Mouse (Mus musculus) lung, embryonic 14.5 days (tissue): ENCODE measurements at regions not wholly inside any gene's neighbourhood (a gene's known extent, or its start where the extent isn't known, plus 50 kb on each side); places are given as distances from the start of the nearest gene placed in this dataset.

Experiments used
- ATAC-seq: fragments of 200-750 bp; cut with Nextera tagmentation; 2 replicates; pipeline ENCODE4 v1.8.0; 2017; ENCODE audit warnings: mild to moderate bottlenecking, moderate TSS enrichment, moderate library complexity; ENCODE audit not compliant: insufficient read depth
- DNase-seq: peaks from one replicate; pipeline ENCODE4 v3.0.0-alpha.2; 2015
- H3K27ac ChIP-seq: fragments of 300-500 bp; sonication (generic); 2 replicates; pipeline ENCODE4 v1.5.1; 2014; ENCODE audit warnings: low read depth, mild to moderate bottlenecking, moderate library complexity
- H3K27me3 ChIP-seq: fragments of 300-500 bp; sonication (generic); 2 replicates; pipeline ENCODE4 v1.6.1; 2014; ENCODE audit warnings: low read length, control low read depth; ENCODE audit not compliant: insufficient read depth
- H3K36me3 ChIP-seq: fragments of 300-500 bp; sonication (generic); 2 replicates; pipeline ENCODE4 v1.6.1; 2014; ENCODE audit warnings: control low read depth; ENCODE audit not compliant: insufficient read depth
- H3K4me1 ChIP-seq: fragments of 300-500 bp; sonication (generic); 2 replicates; pipeline ENCODE4 v1.6.1; 2014; ENCODE audit warnings: antibody characterized with exemption, control low read depth; ENCODE audit not compliant: insufficient read depth
- H3K4me2 ChIP-seq: fragments of 300-500 bp; sonication (generic); 2 replicates; pipeline ENCODE4 v1.6.1; 2014; ENCODE audit warnings: mild to moderate bottlenecking
- H3K4me3 ChIP-seq: fragments of 300-500 bp; sonication (generic); 2 replicates; pipeline ENCODE4 v1.5.1; 2014; ENCODE audit warnings: low read depth, low read length
- H3K9ac ChIP-seq: fragments of 300-500 bp; sonication (generic); 2 replicates; pipeline ENCODE4 v1.6.1; 2014
- H3K9me3 ChIP-seq: fragments of 300-500 bp; sonication (generic); 2 replicates; pipeline ENCODE4 v1.6.1; 2016; ENCODE audit warnings: low read depth, low read length, control low read depth
- CTCF ChIP-seq: IDR thresholded peaks from 2 replicates; pipeline ENCODE4 v1.5.1; 2016; ENCODE audit warnings: antibody characterized with exemption, low read depth
- WGBS: fragments of 180-500 bp; shearing (Covaris S2); extraction: QIAGEN DNeasy Blood & Tissue Kit; methylation state at CpG from one replicate; pipeline ENCODE4 v1.1.7; 2014; 5-methylcytosine and 5-hydroxymethylcytosine counted together

DNA sequence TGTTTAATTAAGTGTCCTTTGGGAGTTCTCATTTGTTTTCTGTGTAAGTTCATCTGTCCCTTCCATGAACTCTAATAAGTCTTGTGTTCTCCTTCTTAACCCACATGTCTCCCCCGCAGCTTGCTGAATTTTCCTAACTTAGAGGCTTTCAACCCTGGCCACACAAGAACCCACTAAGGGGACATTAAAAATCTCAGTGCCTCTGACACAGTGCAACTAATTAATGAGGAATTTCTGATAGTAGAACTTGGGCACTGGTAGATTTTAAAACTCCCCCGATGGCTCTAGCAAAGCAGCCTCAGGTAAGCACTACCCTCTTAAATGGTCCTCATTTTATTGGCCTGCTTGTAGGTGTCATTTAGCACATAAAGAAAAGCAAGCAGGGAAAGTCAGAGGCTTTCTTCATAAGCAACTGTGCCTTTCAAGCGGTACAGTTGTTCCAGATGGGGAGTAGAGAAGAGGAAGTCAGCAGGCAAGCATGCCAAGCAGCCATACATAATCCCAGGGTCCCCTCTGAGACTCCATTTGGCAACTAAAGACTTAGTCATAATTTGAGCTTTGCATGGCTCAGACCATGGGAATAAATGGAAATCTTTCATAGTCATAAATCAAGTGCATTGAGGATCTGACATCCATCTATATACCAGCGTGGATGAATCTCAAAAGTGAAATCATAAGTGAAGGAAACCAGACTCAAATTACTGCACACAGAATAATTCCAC is 117.7 kb upstream of the Slc24a3 start:
- no peaks in the 10 kb centered on the region for H3K27me3 ChIP-seq
- H3K9me3 ChIP-seq = no peaks in the 10 kb centered on the region
- H3K4me1 ChIP-seq = no peaks in the 10 kb centered on the region
- no peak overlapping the region for H3K4me2 ChIP-seq
- DNase-seq (no peak), ATAC-seq (no peak)
- WGBS = 75% methylated on average over 4 of the region's 4 CpGs
- H3K36me3 ChIP-seq = no peaks in the 10 kb centered on the region
- no peak overlapping the region for H3K4me3 ChIP-seq
- no peak overlapping the region for H3K27ac ChIP-seq
- H3K9ac ChIP-seq = no peak overlapping the region
- TF ChIP-seq CTCF = no peak

DNA sequence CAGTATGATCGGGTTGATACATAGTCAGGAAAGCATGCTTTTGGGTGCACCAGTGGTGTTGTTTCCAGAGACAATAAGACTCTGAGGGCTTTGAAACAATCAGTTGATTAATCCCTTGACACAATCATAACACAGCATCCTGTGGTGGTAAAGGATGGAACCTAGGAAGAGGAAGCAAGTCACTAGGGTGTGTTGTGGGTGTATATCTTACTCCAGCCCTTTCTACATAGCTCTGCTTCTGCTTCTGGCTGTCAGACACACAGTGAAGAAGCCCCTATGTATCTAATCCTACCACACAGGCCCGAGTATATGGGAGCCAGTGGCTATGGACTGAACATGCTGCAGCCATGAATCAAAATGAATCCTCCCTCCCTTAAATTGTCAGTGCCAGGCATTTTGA is 115.1 kb upstream of the Slc24a3 start:
- Histone ChIP-seq H3K4me2 (no peak overlapping the region), H3K4me3 (no peak overlapping the region), H3K9ac (no peak overlapping the region), H3K9me3 (no peaks in the 10 kb centered on the region), H3K27ac (no peak overlapping the region), H3K36me3 (no peaks in the 10 kb centered on the region), H3K27me3 (no peaks in the 10 kb centered on the region), H3K4me1 (no peaks in the 10 kb centered on the region)
- 72% methylated on average over 2 of the region's 2 CpGs for WGBS
- ATAC-seq = no peak
- TF ChIP-seq CTCF = no peak
- DNase-seq = no peak

DNA sequence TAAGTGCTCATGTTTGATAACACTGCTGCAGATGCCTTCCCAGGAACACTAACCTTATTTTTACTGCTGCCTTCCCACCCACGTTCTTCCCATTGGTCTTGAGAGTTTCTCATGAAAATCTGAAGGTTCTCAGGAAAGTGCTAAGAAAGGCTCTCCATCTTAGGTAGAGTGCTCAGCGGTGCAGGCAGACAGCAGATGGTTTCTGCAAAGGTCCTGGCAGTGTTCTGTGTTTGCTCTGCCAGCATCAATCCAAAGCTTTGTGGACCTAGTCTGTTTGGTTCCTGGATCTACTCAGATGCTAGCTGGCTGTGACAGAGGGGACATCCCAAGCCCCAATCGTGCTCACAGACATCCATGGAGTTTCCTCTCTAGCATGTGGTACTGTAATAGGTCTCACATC is 111.3 kb upstream of the Slc24a3 start:
- WGBS = 59% methylated on average over 3 of the region's 3 CpGs
- no peak overlapping the region for H3K27ac ChIP-seq
- no peak overlapping the region for H3K4me3 ChIP-seq
- DNase-seq (no peak), ATAC-seq (no peak)
- TF ChIP-seq CTCF = no peak
- no peaks in the 10 kb centered on the region for H3K4me1 ChIP-seq
- no peaks in the 10 kb centered on the region for H3K9me3 ChIP-seq
- H3K36me3 ChIP-seq = no peaks in the 10 kb centered on the region
- no peak overlapping the region for H3K9ac ChIP-seq
- no peak overlapping the region for H3K4me2 ChIP-seq
- no peaks in the 10 kb centered on the region for H3K27me3 ChIP-seq

DNA sequence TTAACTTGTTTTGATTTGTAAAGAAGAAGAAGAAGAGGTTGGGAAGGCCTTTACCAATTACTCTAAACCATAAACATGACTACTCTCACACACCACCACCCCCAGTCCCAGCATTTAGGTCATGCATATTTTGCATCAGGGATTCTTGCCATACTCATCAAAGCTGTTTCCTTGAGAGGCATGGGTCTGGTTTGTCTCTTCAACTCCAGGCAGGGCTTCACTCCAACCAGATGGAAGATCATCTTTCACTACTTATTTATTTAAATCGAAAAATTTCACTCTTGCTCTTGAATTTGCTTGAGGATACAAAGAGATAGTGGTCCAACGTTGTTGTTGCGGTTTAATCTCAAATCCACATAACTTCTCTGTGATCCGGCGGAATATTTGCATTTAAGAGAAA is 110.8 kb upstream of the Slc24a3 start:
- TF ChIP-seq CTCF = no peak
- Histone ChIP-seq H3K9me3 (no peaks in the 10 kb centered on the region), H3K9ac (no peak overlapping the region), H3K36me3 (no peaks in the 10 kb centered on the region), H3K27ac (no peak overlapping the region), H3K27me3 (no peaks in the 10 kb centered on the region), H3K4me1 (no peaks in the 10 kb centered on the region), H3K4me2 (no peak overlapping the region), H3K4me3 (no peak overlapping the region)
- WGBS = 45% methylated on average over 5 of the region's 5 CpGs
- no peak for ATAC-seq
- no peak for DNase-seq

DNA sequence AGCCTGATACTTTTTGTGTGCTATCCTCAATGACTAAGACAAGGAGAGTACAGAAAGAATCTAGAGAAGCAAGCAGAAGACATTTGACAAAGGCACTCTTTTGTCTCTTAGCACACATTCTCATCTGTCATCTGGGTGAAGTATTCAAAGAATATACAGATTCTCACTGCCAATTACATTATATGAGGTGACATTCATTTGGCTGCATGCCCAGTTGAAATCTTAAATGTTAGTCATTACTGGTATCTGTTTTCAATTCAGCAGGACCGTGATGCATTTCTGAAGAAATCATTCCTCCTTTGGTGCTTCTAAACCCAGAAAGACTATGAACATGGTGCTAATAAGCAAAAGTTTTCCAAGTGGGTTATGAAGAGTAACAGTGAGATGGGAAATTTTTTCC is 97.6 kb upstream of the Slc24a3 start:
- peak; percentile 8 for DNase-seq
- Histone ChIP-seq H3K9me3 (no peaks in the 10 kb centered on the region), H3K4me1 (no peaks in the 10 kb centered on the region), H3K27me3 (no peaks in the 10 kb centered on the region), H3K27ac (no peak overlapping the region), H3K4me3 (no peak overlapping the region), H3K4me2 (no peak overlapping the region), H3K9ac (no peak overlapping the region), H3K36me3 (no peaks in the 10 kb centered on the region)
- no peak for ATAC-seq
- TF ChIP-seq CTCF = no peak
- 25% methylated on average over 1 of the region's 1 CpGs for WGBS

DNA sequence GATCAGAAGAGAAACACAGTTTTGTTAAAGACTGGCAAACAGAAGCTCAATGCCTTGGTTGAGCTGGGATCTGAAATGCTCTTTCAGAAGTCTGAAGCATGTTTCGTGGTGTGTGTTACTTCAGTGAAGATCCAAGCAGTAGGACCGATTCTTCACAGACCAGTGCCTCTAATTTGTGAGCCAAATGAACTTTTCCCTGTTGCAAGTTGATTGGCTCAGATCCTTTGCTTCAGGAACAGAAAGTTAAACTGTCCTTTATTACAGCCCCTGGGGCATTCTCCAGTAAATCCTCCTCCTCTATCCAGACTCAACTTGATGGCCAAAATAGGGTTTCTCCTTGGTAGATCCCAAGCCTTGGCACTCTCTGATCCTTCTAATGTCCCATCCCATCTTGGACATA is 85.6 kb upstream of the Slc24a3 start:
- no peak for TF ChIP-seq CTCF
- Histone ChIP-seq H3K36me3 (no peaks in the 10 kb centered on the region), H3K9ac (no peak overlapping the region), H3K4me3 (no peak overlapping the region), H3K4me2 (no peak overlapping the region), H3K27ac (no peak overlapping the region), H3K27me3 (no peaks in the 10 kb centered on the region), H3K4me1 (no peaks in the 10 kb centered on the region), H3K9me3 (no peaks in the 10 kb centered on the region)
- WGBS = 90% methylated on average over 2 of the region's 2 CpGs
- DNase-seq = no peak
- ATAC-seq = no peak

DNA sequence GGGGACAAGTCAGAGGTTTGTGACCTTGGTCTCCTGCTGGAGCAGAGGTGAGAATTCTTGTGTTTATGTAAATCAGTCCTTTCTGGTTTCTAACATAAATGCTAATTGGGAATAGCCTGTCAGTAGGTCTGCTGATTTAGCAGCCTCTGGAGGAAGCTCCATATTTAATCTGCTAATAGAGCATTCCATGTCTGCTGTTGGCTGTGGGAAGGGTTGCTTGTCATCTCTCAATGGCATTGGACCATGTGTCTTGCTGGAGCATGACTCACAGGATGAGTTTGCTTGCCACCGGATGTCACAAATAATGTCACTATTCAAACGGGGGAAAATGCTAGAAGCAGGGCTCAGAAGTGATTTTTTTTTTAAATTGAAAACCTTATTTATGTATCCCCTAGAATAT is 82.9 kb upstream of the Slc24a3 start:
- TF ChIP-seq CTCF = no peak
- no peaks in the 10 kb centered on the region for H3K4me1 ChIP-seq
- H3K9ac ChIP-seq = no peak overlapping the region
- DNase-seq = no peak
- no peaks in the 10 kb centered on the region for H3K9me3 ChIP-seq
- WGBS = 65% methylated on average over 2 of the region's 2 CpGs
- H3K27me3 ChIP-seq = no peaks in the 10 kb centered on the region
- H3K4me3 ChIP-seq = no peak overlapping the region
- no peak overlapping the region for H3K4me2 ChIP-seq
- no peak for ATAC-seq
- H3K36me3 ChIP-seq = no peaks in the 10 kb centered on the region
- H3K27ac ChIP-seq = no peak overlapping the region

DNA sequence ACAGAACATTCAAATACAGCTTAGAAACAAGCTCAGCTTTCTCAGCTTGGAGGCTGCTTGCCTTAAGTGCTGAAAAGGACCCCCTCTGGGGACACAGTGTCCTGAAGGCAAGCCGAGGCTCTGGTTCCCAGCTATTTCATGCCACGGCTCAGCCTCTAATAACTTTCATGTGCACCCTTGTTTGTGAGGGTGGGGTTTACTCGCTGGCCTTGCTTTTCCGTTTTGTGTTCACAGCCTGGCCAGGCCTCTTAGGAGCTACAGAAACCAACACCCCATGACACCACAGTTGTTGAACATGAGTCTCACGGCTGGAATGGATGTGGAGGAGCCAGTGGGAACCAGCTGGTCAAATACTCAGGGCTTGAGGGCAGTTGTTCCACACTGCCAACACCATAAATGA is 81.4 kb upstream of the Slc24a3 start:
- no peaks in the 10 kb centered on the region for H3K4me1 ChIP-seq
- no peak overlapping the region for H3K4me2 ChIP-seq
- H3K27me3 ChIP-seq = no peaks in the 10 kb centered on the region
- H3K4me3 ChIP-seq = no peak overlapping the region
- H3K36me3 ChIP-seq = no peaks in the 10 kb centered on the region
- no peak overlapping the region for H3K9ac ChIP-seq
- DNase-seq (no peak), ATAC-seq (no peak)
- no peak overlapping the region for H3K27ac ChIP-seq
- H3K9me3 ChIP-seq = no peaks in the 10 kb centered on the region
- TF ChIP-seq CTCF = no peak
- WGBS = 66% methylated on average over 5 of the region's 5 CpGs
